Mouse (Mus musculus) 416B (cell line): Measurements from ENCODE around the gene Shank2.

Experiments used
- DNase-seq: peaks from one replicate; pipeline ENCODE4 v3.0.0; 2011; ENCODE audit warnings: low read depth

Shank2 gene

DNA sequence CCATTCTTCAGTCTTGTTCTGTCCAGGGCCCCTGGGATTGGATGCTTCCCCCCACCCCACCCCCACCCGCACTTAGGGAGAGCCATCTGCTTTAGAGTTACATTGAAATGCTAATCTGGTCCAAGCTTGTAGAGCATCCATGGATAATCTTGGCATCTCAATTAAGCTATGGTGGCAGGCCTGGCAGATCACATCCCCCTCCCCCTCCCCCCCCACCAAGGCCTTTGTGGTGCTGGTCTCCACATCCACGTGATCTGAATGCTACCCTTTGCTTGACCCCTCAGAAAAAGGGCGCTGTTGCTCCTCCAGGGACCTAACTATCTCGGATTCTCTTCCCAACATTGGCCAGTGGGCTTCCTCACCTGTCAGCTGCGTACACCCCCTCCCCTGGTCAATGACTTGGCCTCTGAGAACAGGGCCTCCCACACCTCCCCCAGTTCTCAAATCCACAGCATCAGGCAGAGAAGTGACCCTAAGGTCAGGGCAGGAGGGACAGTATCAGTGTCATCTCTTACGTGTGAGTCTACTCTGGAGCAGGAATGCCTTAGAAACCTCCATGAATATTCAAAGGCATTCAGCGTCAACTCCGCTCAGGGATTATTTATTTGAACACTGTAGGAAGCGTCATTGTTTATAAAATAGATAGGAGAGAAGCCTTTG, 104.8 kb downstream of the Shank2 start:
- no peak for DNase-seq

DNA sequence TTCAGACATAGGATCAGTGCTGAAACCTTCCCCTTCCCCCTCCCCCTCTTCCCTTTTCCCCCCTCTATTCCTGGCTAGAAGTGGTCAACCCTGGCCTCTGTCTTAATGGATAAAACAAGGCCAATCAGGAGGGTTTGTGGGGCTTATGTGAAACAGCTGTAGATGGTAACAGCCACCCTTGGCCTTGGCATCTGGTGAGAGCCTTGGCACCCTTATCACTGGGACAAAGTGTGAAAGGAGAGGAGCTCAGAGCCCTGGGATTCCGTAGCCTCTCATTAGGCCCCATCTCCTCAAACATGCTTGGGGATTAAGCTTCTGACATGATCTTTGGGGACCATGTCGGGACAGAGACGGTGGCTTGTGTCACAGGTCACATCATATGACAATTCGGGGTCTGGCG, 106.4 kb downstream of the Shank2 start:
- DNase-seq, result no peak

DNA sequence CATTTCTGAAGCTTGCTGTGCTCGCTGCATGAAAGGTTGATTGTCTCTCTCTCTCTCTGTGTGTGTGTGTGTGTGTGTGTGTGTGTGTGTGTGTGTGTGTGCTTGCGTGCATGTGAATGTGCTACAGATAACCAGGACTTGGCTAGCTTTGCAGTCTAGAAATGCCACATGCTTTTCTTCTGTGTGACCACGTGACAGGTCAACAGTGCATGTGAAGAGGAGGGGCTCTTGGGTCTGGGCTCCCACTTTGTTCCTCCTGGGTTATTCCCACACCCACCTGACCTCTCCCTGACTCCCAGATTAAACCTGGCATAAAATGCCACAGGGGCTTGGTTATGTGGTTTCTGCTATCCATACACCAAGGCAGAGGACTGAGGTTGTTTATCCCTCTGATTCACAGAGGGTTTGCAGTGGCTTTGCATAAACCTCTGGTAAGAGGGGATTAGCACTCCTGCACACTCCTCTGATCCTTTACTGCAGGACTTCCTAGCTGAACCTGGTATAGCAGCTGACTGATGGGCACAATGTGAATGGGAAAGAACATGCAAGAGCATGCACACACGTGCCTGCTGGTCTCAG, 109.4 kb downstream of the Shank2 start:
- DNase-seq, result no peak

DNA sequence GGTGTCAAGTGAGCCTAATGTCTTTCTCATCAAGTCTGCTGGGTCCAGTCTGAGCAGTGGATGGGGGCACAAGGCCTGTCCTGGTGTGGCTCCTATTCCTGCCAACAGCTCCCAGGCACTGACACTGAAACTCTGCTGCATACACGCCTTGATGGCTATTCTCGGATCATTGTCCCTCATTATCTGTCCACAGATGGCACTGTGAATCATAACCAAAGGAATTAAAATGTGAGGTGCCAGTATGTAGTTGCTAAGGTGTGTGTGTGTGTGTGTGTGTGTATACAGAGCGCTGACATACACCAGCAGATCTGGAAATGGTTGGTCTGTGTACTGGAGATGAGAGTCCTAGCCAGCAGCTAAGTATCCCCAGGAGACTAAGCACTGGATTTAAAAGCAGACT, 110.3 kb downstream of the Shank2 start:
- DNase-seq, result no peak

DNA sequence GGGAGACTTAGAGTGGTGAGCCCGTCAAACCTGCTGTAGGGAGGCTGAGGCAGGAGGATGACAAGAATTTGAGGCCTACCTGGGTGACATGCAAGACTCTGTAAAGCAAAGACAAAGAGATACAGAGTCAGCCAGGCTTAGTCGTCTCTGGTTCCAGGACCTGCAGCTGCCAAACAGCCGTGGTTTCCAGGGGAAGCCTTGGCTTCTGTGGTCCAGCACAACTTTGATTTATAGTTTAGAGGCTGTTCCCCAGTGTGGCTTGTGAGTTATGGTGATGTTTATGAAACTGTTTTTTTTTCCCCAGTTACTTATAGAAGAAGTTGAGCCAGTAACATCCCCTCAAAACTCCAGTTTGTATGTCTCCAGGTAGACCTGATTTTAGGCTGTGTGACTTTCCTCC, 112.5 kb downstream of the Shank2 start:
- no peak for DNase-seq

DNA sequence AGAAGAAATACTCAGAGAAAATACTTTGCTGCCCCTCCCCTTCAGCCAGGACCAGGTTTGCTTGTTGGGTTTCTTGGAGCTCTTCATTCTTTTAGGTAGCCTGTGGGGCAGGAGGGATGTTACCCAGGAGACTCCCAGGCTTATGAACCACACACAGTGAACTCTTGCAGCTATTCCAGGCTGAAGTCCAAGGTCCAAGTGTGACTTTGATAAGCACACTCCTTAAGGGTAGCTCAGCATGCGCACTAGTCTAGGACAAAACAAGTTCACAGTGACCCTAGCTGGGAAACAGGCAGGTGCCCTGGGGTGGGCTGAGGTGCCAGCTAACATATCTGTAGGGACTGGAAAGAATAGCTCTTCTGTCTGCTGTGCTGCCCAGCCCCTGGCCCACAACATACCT, 117.8 kb downstream of the Shank2 start:
- no peak for DNase-seq

DNA sequence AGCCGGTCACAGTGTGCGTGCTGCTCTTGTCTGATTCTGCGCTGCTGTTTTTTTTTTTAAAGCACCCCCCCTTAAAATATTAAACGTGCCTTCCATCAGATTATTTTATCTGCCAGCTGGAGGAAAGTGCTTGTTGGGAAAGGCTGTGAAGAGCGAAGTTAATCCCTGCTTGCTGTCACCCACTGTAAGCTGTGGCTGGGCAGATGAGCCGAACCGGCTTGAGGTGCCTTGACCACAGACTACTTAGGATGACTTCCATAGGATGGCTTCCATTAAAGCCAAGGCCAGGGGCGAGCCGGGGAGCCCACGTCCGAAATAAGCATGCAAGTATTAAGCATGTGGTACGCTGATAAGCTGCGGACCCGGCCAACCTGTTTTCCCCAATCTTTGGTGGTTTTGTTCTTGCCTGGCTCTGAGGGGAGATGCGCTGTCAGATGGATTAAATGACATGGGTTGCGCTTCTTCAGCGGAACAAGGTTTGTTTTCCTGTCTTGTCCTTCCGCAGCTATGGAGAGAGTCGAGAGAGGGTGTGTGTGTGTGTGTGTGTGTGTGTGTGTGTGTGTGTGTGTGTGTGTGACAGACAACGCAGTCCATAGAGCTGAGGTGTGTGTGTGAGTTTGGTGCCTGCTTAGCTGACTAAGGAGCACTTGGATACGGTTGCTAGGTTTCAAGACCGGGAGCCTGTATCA, 131.1 kb downstream of the Shank2 start:
- no peak for DNase-seq

DNA sequence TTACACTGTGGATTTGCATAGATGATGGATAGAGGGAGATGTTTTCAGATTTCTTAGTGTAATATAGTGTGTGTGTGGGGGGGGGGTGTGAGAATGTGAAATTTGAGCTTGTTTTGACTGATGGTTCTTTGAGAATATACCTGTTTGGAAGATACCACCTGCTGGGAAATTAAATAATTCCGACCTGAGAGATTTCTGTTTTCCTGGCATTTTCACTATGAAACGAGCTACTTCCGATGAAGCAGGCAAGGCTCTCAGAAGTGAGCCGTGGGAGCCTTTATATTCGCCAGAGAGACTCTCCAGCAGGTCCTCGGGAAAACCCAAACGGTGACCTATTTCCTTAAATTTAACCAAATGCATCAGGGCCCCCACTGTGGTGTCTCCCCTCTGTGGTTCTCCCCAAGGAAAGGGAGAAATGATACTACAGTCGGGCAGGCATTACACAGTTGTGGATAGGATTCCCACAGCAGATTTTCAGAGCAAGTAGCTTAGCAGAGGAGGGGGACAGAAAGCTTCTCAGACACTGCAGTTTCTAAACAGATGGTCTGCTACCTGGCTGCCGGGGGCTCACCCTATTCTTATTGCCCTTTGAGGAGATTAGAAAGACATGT, 131.8 kb downstream of the Shank2 start:
- DNase-seq, result no peak

DNA sequence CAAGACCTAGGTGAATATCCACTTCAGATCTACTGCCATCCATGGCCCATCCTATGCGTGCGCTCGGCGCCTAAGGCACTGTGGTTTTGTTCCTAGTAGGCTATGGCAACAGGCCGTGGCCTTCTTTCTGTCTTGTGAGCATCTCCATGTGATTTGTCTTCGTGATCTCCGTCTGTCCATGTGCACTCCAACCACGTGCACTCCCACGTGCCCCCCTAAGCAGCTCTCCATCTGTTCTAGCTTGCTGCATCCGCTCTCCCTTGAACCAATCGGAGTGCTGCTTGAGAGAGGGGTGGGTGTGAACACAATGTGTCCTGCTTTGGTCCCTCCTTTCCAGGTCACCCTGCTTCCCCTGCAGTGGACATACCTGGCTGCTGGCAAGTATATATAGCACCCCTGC, 133.0 kb downstream of the Shank2 start:
- DNase-seq, result no peak

DNA sequence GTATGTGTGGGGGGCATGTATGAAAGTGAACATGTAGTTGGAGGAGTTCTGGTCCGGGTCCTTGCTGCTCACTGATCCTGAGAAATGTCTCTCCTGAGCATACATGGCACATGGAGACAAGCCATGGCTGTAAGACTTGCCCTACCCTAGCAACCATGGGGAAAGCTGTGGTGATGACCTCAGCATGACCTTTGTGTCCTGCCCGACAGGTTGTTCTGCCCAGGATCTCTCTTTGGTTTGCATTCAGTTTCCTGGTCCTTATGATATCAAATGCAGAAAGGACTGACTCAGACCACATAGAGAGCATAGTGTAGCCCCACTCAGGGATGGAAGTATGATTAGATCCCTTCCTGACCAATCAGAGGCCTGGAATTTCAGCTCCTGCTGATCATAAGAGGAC, 136.1 kb downstream of the Shank2 start:
- no peak for DNase-seq

DNA sequence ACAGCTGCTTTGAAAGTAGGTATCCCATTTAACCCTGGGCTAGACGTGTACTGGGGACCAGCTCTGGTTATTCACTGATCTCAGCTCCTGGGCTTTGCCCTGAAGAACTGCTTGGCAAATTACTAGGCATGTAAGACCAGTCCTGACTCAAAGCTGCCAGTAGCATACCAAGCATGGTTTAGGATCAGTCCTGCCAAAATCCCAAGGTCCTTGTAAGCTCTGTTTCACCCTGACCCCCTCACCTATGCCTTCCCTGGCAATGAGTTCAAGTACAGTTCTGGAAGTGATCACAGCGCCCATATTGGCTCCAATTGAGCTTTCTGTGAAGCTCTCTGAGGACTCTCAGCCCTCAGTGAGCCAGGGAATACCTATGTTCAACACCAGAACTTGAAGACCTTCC, 136.7 kb downstream of the Shank2 start:
- no peak for DNase-seq

DNA sequence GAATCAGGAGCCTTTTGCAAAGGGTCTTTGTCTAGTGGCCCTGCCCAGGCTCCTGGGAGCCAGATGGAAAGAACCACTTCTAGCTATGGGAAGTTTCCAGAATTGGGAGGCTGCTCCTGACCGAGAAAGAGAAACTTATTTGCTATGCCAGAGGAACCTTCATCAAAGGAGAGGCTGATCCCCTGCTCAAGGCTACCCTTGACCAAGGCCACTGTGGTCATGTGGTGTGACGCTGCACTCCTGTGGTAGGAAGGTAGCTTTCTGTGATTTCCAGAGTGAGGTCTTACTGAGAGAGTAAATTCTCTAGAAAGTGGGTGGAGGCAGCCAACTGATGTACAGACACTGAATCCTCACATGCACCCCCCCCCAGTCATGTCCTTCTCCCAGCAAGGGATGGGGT, 138.0 kb downstream of the Shank2 start:
- no peak for DNase-seq

DNA sequence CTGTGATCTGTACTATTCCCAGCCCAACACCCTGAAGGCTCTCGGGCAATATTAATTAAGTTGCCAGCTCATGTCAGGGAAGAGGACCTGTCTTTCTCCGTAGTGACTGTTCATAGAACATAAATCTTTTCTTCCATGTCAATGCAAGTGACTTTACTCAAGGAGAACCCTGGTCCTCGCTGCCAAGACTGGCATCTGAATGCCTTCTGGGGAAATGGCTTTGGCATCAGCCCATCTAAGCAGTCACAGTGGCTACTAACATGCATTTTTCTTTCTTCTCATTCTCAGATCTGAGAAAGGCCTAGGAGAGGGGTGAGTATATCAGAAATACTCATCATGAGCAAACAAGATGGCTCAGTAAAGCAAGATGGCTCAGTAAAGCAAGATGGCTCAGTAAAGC, 138.7 kb downstream of the Shank2 start:
- DNase-seq, result no peak

DNA sequence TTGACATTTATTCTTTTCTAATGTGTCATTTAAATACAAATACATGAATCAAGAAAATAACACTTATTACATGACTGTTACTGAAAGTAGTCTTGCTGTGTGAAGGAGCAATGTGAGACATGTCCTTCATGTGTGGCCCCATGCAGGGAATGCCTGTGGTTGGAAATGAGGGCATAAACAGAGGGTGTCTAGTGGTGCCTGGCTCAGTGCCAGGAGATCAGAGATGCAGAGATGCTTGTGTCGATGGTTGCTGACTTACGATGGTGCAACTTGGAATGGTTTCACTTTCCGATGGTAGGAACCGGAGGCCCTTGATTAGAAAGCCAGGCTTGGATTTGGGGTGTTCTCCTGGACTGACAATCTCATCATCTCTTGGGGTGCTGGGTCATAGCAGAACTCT, 140.3 kb downstream of the Shank2 start:
- no peak for DNase-seq

DNA sequence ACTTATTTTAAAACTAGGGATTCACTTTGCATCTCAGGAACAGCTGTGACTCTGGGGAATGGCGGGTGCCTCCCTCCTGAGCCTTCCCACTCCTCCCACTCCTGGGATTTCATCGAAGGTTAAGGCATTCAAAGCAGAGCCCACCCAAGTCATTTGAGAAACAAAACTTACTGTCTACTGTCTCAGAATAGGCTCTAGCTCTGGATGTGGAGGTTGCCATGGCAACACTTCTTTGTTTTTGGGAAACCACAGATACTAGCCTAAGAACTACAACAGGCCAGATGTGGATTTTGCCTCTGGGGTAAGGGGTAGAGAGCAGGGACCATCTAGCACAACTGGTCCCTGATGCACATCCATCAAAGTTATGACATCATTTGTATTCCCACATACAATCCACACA, 142.2 kb downstream of the Shank2 start:
- no peak for DNase-seq

DNA sequence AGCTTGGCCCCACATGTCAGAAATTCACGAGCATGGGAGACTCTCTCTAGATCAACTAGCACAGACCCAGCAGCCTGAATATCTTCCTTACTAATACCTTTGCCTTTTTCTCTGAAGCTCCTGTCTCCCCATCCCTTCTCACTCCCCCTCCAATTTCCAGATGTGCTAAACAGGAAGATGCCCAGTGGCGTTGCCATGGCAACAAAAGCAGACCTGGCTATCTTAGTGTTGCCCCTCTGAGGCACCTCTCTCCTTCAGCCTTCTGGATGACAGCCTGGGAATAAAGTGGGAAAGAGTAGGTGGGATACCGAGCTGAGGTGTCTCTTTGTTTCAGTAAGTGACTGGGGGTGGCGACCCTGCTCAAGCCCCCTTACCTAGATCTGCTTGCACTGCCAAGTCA, 146.4 kb downstream of the Shank2 start:
- DNase-seq, result no peak

DNA sequence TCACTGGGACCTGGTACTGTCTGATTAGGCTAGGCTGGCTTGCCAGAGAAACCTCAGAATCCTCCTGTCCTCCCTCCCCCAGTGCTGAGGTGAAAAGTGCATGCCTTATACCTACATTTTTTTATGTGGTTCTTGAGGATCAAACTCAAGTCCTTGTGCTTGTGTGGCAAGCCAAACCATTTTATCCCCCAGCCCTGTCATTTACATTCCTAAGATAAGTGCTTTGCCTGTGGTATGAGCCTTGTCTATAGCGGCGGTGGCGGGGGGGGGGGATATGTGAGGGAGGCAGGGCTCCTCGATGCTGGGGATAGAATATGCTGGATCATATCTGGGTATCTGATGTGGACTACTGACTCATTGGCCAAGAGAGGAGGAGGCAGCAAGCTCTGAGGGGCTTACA, 151.4 kb downstream of the Shank2 start:
- DNase-seq, result no peak

DNA sequence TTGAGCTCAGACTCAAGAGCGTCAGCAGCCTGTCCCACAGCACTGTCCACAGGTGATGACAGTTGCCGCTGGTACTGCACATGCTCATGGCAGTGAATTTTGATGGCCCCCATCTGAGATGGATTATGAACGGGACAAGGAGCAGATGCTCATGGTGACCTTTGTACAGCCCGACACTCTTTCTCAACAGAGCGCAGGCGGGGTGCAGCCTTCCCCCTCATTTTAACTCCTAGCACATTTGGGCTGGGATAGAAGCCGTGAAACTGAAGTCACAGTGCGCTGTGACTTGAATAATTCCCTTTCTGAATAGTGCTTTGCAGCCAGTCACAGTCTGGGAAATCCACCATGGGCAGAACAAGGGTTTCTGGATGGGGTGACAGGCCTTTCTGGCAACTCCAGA, 152.0 kb downstream of the Shank2 start:
- DNase-seq, result no peak

DNA sequence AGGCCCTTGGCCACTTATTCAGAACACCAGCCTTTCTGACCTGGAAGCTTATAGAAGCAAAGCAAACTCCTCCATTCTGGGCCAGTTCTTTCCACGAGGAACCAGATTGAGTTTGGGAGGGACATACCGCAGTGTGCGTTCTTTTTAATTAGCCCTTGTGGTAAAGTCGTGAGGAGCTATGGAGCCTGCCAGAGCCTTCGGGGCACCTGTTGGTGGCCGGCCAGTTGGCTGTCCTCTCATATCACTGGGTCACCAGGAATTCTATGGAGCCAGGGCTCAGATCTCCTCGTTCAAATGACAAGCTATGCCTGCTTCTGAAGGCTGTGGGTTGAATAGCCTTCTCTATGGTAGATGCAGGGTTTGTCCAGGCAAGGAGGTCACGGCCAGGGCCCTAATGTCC, 156.2 kb downstream of the Shank2 start:
- no peak for DNase-seq

DNA sequence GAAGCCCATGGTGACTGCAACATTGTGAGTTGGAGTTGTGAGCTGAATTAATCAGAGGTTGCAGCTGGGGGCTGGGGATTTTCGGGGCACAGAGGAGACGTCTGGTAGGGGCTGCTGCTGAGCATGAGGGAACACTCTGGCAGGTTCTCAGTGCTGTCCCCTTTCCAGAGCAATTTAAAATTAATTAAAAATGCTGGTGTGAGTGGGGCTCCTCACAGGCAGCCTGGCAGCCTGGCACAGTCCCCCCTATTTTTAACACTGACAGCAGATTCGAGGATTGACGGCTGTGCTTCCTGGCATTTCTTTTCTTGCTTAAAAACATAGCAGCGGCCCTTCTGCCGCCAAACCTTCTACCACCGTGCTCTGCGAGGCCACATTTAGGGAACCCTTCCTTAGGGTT, 157.8 kb downstream of the Shank2 start:
- DNase-seq, result no peak

DNA sequence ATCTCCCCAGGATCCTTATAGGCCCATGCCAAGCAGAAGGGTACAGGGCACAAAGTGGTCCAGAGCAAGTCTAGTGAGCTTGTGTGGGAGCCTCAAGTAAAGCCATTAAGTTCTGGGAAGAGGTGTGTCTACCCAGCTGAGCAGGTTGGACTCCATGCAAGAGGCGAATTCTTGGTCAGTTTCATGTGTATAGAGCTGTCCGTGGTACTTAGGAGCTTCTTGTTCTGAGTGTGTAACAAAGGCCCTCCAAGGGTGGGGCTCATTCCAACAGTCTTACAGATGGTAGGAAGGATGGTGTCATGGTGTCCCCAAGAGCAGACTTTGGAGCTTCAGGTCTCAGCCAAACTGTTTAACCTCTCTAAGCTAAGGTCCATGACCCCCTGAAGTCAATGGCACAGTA, 158.3 kb downstream of the Shank2 start:
- peak; percentile 25 for DNase-seq

DNA sequence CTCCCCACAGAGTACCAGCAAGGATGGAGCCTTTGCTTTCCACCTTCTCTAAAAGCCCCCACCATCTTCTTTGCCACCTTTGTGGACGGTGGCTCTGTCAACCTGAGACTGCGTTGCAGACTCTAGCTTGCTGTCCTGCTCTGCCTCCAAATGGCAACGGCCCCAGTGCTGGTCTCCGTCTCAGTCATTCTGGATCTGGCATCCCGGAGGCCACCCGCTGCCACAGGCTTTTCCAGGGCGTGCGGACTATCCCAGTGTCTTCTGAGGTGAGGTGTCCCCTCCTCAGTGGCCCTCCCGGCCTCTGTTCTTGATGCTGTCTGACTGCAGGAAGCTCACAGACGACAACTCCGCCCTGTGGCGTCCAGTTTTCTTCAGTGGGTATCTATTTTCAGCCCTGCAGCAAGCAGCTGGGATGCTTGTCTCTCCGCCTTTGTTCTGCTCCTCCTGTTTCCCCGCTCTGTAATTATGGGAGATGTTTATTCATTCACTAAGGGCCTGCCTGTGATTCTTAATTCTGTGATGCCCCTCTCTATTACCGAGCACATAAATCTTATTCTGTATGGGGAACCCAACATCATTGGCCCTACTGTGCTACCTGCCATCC, 159.0 kb downstream of the Shank2 start:
- DNase-seq, result no peak

DNA sequence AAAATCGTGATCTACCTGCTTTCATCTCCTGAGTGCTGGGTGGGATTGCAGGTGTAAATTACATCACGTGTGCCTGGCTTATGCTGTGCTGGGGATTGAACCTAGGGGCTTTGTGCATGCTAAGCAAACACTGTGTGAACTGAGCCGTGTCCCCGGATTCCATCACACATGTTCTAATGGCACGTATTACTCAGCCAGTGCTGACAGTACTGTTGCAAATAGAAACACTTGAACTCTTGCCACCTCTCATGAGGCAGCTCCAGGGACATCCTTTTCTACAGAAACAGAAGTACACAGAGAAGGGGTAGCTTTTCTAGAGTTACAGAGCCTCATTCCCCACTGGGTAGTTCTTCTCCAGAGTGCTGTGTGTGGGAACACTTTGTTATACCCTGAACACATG, 168.5 kb downstream of the Shank2 start:
- DNase-seq, result no peak
